Comparison of ENCODE assay signal across 28 mouse cellular contexts in the genomic region with DNA sequence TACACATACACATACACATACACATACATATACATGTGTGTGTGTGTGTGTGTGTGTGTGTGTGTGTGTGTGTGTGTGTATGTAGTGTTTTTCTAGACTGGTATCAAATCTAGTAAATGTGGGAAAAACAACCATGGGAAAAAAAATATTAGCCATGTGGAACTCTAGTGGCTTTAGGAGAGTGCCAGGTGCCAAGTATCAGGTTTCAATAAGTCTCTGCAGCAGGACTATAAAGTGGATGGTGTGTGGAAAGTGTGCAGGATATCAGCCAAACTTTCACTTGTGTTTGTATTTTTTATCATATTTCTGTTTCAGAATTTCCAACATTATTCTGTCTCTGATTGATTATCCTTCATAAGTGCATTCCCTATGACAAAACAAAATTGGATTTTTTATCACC.
"Had no signal": no experiment of that assay in that cellular context is flagged by ENCODE, and none has a peak within 500 bp of the region (broad histone marks: within the 10 kb centered on the region; RNA-seq: fewer than 3 reads in every experiment).

No protein-coding gene starts in this region.

- H3K4me1 ChIP-seq: heart, embryonic 13.5 days; heart, embryonic 15.5 days; hindbrain, embryonic 10.5 days; hindbrain, embryonic 12.5 days; intestine, embryonic 15.5 days; liver, embryonic 13.5 days; liver, embryonic 15.5 days had no signal

- H3K4me3 ChIP-seq: heart, adult 2 months; heart, embryonic 13.5 days; heart, embryonic 15.5 days; hindbrain, embryonic 10.5 days; hindbrain, embryonic 12.5 days; intestine, embryonic 15.5 days; layer of hippocampus, adult 2 months; left cerebral cortex, adult 2 months; liver, embryonic 13.5 days; liver, embryonic 15.5 days had no signal

- H3K27me3 ChIP-seq: heart, embryonic 13.5 days; heart, embryonic 15.5 days; hindbrain, embryonic 12.5 days; intestine, embryonic 15.5 days; liver, embryonic 13.5 days; liver, embryonic 15.5 days had no signal

- H3K36me3 ChIP-seq: heart, embryonic 13.5 days; heart, embryonic 15.5 days; hindbrain, embryonic 10.5 days; hindbrain, embryonic 12.5 days; intestine, embryonic 15.5 days; liver, embryonic 13.5 days; liver, embryonic 15.5 days had no signal

- H3K4me2 ChIP-seq: heart, embryonic 11.5 days; heart, embryonic 13.5 days; heart, embryonic 15.5 days; hindbrain, embryonic 12.5 days; hindbrain, embryonic 14.5 days; intestine, embryonic 15.5 days; liver, embryonic 11.5 days; liver, embryonic 13.5 days; liver, embryonic 15.5 days had no signal

- DNase-seq: gastrocnemius, postnatal 14 days; gastrocnemius, postnatal 36 days; heart, adult 11 months; heart, adult 2 months; heart, postnatal 14 days; heart, postnatal 4 days; kidney, adult 18-20 months; kidney, adult 8-10 months; kidney, postnatal 10 days; kidney, postnatal 25 days; kidney, postnatal 4 days; liver; liver, embryonic 13.5 days; liver, postnatal 0 days had no signal

- H3K9me3 ChIP-seq: heart, embryonic 13.5 days; heart, embryonic 15.5 days; hindbrain, embryonic 10.5 days; hindbrain, embryonic 12.5 days; intestine, embryonic 15.5 days; liver, embryonic 13.5 days; liver, embryonic 15.5 days had no signal

- H3K27ac ChIP-seq: heart, adult 2 months; heart, embryonic 13.5 days; heart, embryonic 15.5 days; hindbrain, embryonic 10.5 days; hindbrain, embryonic 12.5 days; hindbrain, embryonic 14.5 days; intestine, embryonic 15.5 days; layer of hippocampus, adult 2 months; left cerebral cortex, adult 2 months; liver, embryonic 13.5 days; liver, embryonic 15.5 days had no signal

- H3K9ac ChIP-seq: heart, embryonic 13.5 days; heart, embryonic 15.5 days; hindbrain, embryonic 12.5 days; hindbrain, embryonic 14.5 days; intestine, embryonic 15.5 days; liver, embryonic 13.5 days; liver, embryonic 15.5 days; liver, postnatal 0 days had no signal

- ATAC-seq: hindbrain, embryonic 16.5 days; inflammation-experienced regulatory T-cells, adult 6 months; intestine, embryonic 15.5 days; intestine, postnatal 0 days; liver, postnatal 0 days had no signal
